Mouse (Mus musculus) C2C12 (cell line): ENCODE data around the gene Mprip. TPM values are rescaled to one million over a fixed set of nuclear protein-coding genes. Genes with fewer than 3 reads are reported as not detected.

Experiments used
- H3K27me3 ChIP-seq: one replicate; pipeline ENCODE4 v1.6.1; 2011; ENCODE audit not compliant: control insufficient read depth, insufficient read depth, insufficient read length
- H3K36me3 ChIP-seq: one replicate; pipeline ENCODE4 v1.6.1; 2011; ENCODE audit not compliant: control insufficient read depth, insufficient read depth
- H3K4me3 ChIP-seq: one replicate; pipeline ENCODE4 v1.5.1; 2011; ENCODE audit warnings: mild to moderate bottlenecking, control low read depth; ENCODE audit not compliant: poor library complexity, insufficient read depth, severe bottlenecking
- H3K79me2 ChIP-seq: one replicate; pipeline ENCODE4 v1.6.1; 2011; ENCODE audit not compliant: control insufficient read depth, insufficient read depth
- H3K79me3 ChIP-seq: one replicate; pipeline ENCODE4 v1.6.1; 2011; ENCODE audit warnings: low read depth, control low read depth
- H3ac ChIP-seq: one replicate; pipeline ENCODE3; 2011; ENCODE audit warnings: low read depth; ENCODE audit not compliant: control insufficient read depth, insufficient read length
- CEBPB ChIP-seq: IDR thresholded peaks from one replicate; pipeline ENCODE4 v1.6.1; 2011; ENCODE audit warnings: low read depth, mild to moderate bottlenecking, control low read depth, moderate library complexity
- CTCF ChIP-seq: IDR thresholded peaks from one replicate; pipeline ENCODE4 v1.5.1; 2011; ENCODE audit not compliant: control insufficient read depth, insufficient read depth, insufficient read length
- FOSL1 ChIP-seq: IDR thresholded peaks from one replicate; pipeline ENCODE4 v1.8.0; 2011; ENCODE audit warnings: mild to moderate bottlenecking, low read length; ENCODE audit not compliant: poor library complexity, insufficient read depth, severe bottlenecking
- MAX ChIP-seq: IDR thresholded peaks from one replicate; pipeline ENCODE4 v1.6.1; 2011; ENCODE audit warnings: mild to moderate bottlenecking, control low read depth
- MYOD1 ChIP-seq: IDR thresholded peaks from one replicate; pipeline ENCODE4 v1.6.1; 2011; ENCODE audit warnings: low read depth; ENCODE audit not compliant: control insufficient read depth, insufficient read length
- MYOG ChIP-seq: IDR thresholded peaks from one replicate; pipeline ENCODE4 v1.6.1; 2011; ENCODE audit not compliant: control insufficient read depth, insufficient read length; ENCODE audit errors: extremely low read depth
- USF1 ChIP-seq: IDR thresholded peaks from one replicate; pipeline ENCODE4 v1.6.1; 2011; ENCODE audit warnings: low read depth, mild to moderate bottlenecking, control low read depth, moderate library complexity
- polyA plus RNA-seq: library from polyadenylated mRNA; unstranded; fragments of >200 nt; fragmentation: generic; extraction: Trizol; gene quantifications from one replicate; pipeline ENCODE4 v1.2.1, GENCODE M21; 2012; ENCODE audit warnings: missing spikeins

Mprip gene
- polyA plus RNA-seq, 1 experiment = 257 TPM

DNA sequence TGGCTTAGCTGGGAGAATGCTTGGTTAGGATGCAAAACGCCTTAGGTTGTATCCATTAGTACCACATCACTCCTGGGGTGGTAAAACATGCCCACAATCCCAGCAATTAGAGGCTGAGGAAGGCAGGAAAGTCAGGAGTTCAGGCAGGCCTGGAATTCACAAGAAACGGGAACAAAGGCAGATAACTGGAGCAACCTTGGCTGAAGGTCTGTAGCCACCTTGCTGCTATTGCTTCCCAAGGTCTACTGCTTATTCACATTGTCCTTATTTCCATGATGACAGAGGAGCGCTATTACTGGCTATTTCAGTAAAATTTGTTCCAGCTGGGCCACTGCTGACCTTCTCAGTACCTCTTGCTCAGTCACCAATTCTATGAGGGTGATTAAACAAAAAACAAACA lies 152.2 kb downstream of the Mprip start:
- no peaks in the 10 kb centered on the region for H3K27me3 ChIP-seq
- H3K36me3 ChIP-seq = peaks cover 25% of the 10 kb centered on the region
- H3K79me3 ChIP-seq = peaks cover 2% of the 10 kb centered on the region
- H3K79me2 ChIP-seq = peaks cover 14% of the 10 kb centered on the region
- no peak for TF ChIP-seq CTCF
- no peak for TF ChIP-seq MYOD1
- TF ChIP-seq CEBPB = no peak
- TF ChIP-seq USF1 = no peak
- TF ChIP-seq MAX = no peak
- no peak for TF ChIP-seq MYOG
- TF ChIP-seq FOSL1 = no peak
- no peak overlapping the region for H3ac ChIP-seq
- H3K4me3 ChIP-seq = no peak overlapping the region

DNA sequence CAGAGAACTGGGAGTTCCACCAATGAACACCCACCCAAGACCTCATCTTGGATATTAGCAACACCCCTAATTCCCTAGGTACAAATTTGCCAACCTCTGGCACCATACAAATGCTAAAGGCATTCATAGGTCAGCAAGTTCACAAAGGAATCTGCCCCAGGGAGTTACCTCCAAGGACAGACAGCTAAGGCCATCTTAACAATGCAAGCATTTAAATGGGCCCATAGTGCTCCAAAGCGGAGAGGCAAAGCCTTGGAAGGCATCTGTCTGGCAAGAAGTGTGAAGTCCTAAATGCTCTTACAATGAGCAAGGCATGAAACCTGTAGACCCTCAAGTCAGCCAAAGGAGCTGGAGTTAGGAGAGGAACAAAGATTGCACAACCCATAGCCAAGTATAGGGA lies 153.2 kb downstream of the Mprip start:
- no peaks in the 10 kb centered on the region for H3K27me3 ChIP-seq
- no peak for TF ChIP-seq FOSL1
- H3K79me3 ChIP-seq = peaks cover 1% of the 10 kb centered on the region
- H3K4me3 ChIP-seq = no peak overlapping the region
- H3K36me3 ChIP-seq = peaks cover 36% of the 10 kb centered on the region
- H3K79me2 ChIP-seq = peaks cover 3% of the 10 kb centered on the region
- H3ac ChIP-seq = no peak overlapping the region

DNA sequence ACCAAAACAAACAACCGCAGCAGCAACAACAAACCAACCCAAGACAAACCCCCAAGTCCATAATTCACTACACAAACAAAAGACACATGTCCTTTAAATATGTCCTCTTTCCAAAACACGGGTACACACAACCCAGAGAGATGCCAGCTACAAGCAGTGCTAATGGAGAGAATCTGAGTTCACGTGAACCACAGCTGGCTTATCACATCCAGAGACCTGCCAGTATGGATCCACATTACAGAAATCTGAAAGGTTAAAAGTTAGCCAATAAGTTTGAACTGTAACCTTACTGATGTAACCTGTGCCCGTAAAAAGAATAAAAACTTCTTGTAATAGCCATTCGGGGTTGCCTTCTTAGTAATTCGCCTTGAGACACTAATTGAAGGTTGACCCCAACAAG lies 153.8 kb downstream of the Mprip start:
- no peak overlapping the region for H3K4me3 ChIP-seq
- no peaks in the 10 kb centered on the region for H3K27me3 ChIP-seq
- H3ac ChIP-seq = no peak overlapping the region
- no peaks in the 10 kb centered on the region for H3K79me2 ChIP-seq
- TF ChIP-seq MAX (no peak), USF1 (no peak), CTCF (no peak)
- H3K79me3 ChIP-seq = no peaks in the 10 kb centered on the region
- peaks cover 42% of the 10 kb centered on the region for H3K36me3 ChIP-seq

DNA sequence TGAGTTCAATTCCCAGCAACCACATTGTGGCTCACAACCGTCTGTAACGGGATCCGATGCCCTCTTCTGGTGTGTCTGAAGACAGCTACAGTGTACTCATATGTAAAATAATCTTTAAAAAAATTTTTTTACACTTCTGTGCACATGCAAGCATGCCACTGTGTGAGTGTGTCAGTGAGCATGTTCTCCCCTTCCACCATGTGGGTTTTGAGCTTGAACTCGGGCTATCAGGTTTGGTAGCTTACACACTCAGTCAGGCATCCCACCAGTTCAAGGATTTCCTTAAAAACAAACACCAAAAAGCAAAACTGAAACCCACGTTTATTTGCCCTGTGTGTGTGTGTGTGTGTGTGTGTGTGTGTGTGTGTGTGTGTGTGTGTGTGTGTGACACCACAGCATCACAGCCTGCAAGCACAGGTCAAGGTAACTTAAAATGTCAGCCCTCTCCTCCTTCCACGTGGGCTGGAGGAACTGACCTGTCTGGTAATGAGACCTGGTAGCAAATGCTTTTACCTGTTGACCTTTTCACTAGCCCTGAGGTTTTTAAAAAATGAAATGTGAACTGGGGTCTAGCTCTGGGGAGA lies 154.5 kb downstream of the Mprip start:
- H3K27me3 ChIP-seq = no peaks in the 10 kb centered on the region
- no peak for TF ChIP-seq USF1
- no peak for TF ChIP-seq MAX
- TF ChIP-seq CTCF = no peak
- no peak for TF ChIP-seq MYOG
- no peak for TF ChIP-seq CEBPB
- TF ChIP-seq FOSL1 = no peak
- TF ChIP-seq MYOD1 = no peak
- no peak overlapping the region for H3ac ChIP-seq
- H3K79me3 ChIP-seq = no peaks in the 10 kb centered on the region
- peaks cover 48% of the 10 kb centered on the region for H3K36me3 ChIP-seq
- H3K79me2 ChIP-seq = no peaks in the 10 kb centered on the region
- no peak overlapping the region for H3K4me3 ChIP-seq

DNA sequence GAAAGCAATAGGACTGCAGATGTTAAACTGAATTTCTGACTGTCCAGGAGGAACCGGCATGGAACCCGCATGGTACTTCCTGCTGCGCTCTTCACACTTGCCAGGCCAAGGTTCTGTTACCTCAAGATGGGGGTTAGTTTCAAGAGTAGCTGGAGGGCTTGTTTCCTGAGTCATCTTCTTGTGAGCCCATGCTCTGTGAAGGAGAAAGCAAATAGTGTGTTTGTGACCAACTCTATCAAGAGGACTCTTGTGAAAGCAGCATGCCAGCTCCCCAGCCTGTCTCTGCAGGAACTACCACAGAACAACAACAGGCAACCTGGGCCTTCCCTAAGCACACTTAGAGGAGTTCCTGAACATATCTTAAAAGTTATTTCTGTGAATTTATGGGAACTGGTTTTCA lies 156.8 kb downstream of the Mprip start:
- no peaks in the 10 kb centered on the region for H3K79me3 ChIP-seq
- TF ChIP-seq USF1 (no peak), CEBPB (no peak), MAX (no peak), MYOD1 (no peak), MYOG (no peak), CTCF (no peak), FOSL1 (no peak)
- peaks cover 69% of the 10 kb centered on the region for H3K36me3 ChIP-seq

DNA sequence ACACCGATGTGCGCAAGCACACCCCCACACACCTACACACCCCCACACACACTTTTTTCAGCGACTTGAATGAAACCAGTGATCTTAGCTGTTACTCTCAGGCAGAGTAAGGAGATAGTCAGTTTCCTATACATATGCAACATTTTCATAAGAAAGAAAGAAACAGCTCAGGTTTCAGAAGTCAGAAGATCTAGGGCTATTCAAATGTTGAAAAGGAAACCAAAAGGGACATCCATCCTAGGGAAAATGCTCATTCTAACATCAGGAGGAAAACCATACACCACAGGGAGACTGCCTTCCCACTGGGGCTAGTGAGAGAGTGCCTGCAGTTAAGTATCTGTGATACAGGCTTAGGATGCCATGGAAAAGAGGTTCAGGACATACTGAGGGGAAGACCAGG lies 160.5 kb downstream of the Mprip start:
- no peak for TF ChIP-seq USF1
- no peak for TF ChIP-seq MYOG
- no peak for TF ChIP-seq MYOD1
- no peak for TF ChIP-seq CTCF
- TF ChIP-seq CEBPB = no peak
- no peak for TF ChIP-seq MAX
- no peak for TF ChIP-seq FOSL1
- no peaks in the 10 kb centered on the region for H3K27me3 ChIP-seq
- H3ac ChIP-seq = no peak overlapping the region
- H3K79me2 ChIP-seq = no peaks in the 10 kb centered on the region
- no peaks in the 10 kb centered on the region for H3K79me3 ChIP-seq
- H3K36me3 ChIP-seq = peaks cover 96% of the 10 kb centered on the region
- H3K4me3 ChIP-seq = no peak overlapping the region

More for the DNA sequence above, 156.8 kb downstream of the Mprip start:
- Histone ChIP-seq H3K4me3 (no peak overlapping the region), H3K27me3 (no peaks in the 10 kb centered on the region), H3ac (no peak overlapping the region), H3K79me2 (no peaks in the 10 kb centered on the region)

Other genes starting within 250 kb of the Mprip start
- 5.1 TPM for gene Jmjd4, start 211.3 kb upstream of the Mprip start, polyA plus RNA-seq
- gene Snap47, start 210.1 kb upstream of the Mprip start, polyA plus RNA-seq = 54.3 TPM
- gene Zfp867, start 188.8 kb upstream of the Mprip start, polyA plus RNA-seq = 0.73 TPM
- gene Zkscan17, start 134.6 kb upstream of the Mprip start, polyA plus RNA-seq = 21.5 TPM
- 0.04 TPM for gene Nlrp3, start 119.7 kb upstream of the Mprip start, polyA plus RNA-seq
- not detected for gene Olfr222, start 85.1 kb upstream of the Mprip start, polyA plus RNA-seq
- gene Olfr223, start 68.0 kb upstream of the Mprip start, polyA plus RNA-seq = not detected
- 0.02 TPM for gene Pld6, start 126.3 kb downstream of the Mprip start, polyA plus RNA-seq
- gene Flcn, start 148.7 kb downstream of the Mprip start, polyA plus RNA-seq = 20.7 TPM
- 19.4 TPM for gene Nt5m, start 178.1 kb downstream of the Mprip start, polyA plus RNA-seq
- 69.0 TPM for gene Cops3, start 178.5 kb downstream of the Mprip start, polyA plus RNA-seq